Mouse (Mus musculus): ENCODE results near the gene Zmynd15. TPM values are rescaled to one million over a fixed set of nuclear protein-coding genes. Genes with fewer than 3 reads are reported as not detected.

Zmynd15 gene
- polyA plus RNA-seq, 1 experiment from 2014 or later = 0.23 TPM

DNA sequence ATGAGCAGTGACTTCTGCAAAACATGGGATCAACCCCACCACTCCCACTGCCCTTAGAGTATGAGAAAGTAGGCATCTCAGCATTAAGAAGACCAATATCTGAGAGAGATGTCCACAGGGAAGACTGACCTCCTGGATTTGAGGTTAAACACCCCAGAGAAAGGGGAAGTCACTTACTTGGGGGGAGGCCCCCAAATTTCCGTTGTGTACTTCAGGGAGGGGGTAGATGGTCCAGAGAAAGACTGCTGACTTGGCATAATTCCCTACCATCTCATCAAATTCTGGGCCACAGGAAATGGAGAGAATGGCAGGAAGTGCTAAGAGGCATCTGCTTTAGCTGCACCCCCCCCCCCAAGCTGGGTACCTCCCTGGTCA is 25.7 kb upstream of the Zmynd15 start:
- WGBS (ENCODE audit: insufficient replicate concordance) = 32% methylated on average over 1 of the region's 1 CpGs
- Histone ChIP-seq H3K36me3 (peaks cover 28% of the 10 kb centered on the region), H3K9me3 (replicated peaks) (no peaks in the 10 kb centered on the region), H3K9ac (peak overlapping the region; percentile 86), H3K4me2 (peak overlapping the region; percentile 96), H3K4me3 (peak overlapping the region; percentile 75), H3K4me1 (peaks cover 60% of the 10 kb centered on the region), H3K27me3 (replicated peaks) (no peaks in the 10 kb centered on the region), H3K27ac (peak overlapping the region; percentile 87)
- ATAC-seq = no peak

GRCm38 (mm10) chr11:70433951-70434350 is 25.3 kb upstream of the Zmynd15 start:
- Histone ChIP-seq H3K9ac (no peak overlapping the region), H3K27me3 (replicated peaks) (no peaks in the 10 kb centered on the region), H3K27ac (peak overlapping the region; percentile 38; the same call in 1 of the 2 replicates), H3K36me3 (peaks cover 32% of the 10 kb centered on the region), H3K9me3 (replicated peaks) (no peaks in the 10 kb centered on the region), H3K4me3 (peak overlapping the region; percentile 75), H3K4me1 (peaks cover 60% of the 10 kb centered on the region), H3K4me2 (peak overlapping the region; percentile 96)
- WGBS (ENCODE audit: insufficient replicate concordance) = 89% methylated on average over 3 of the region's 3 CpGs
- ATAC-seq = no peak

DNA sequence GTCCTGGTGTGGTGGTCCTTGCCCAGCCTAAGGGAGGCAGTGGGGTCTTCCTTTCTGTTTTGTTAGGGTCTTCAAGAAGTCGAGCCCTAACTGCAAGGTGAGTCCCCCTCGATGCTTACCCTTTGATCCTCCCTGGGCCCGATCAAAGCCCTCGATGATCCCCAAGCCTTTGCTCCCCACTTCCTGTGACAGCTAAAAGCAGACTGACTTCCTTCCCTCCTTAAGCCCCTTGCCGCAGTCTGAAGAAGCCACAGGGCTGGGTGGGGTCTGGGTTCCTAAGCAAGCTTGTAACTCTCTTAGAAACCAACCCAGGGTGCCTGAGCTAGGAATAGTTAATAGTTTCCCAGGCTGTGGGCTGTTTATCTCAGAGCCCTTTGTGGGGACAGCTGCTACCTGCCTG is 23.8 kb upstream of the Zmynd15 start:
- H3K9ac ChIP-seq = peak overlapping the region; percentile 12; the same call in 1 of the 2 replicates
- peaks cover 48% of the 10 kb centered on the region for H3K36me3 ChIP-seq
- H3K9me3 ChIP-seq (replicated peaks) = no peaks in the 10 kb centered on the region
- peak overlapping the region; percentile 75; the same call in 1 of the 2 replicates for H3K4me3 ChIP-seq
- H3K4me2 ChIP-seq = peak overlapping the region; percentile 96
- peaks cover 60% of the 10 kb centered on the region for H3K4me1 ChIP-seq
- 12% methylated on average over 5 of the region's 5 CpGs for WGBS (ENCODE audit: insufficient replicate concordance)
- no peaks in the 10 kb centered on the region for H3K27me3 ChIP-seq (replicated peaks)
- H3K27ac ChIP-seq = peak overlapping the region; percentile 45; the same call in 1 of the 2 replicates
- no peak for ATAC-seq

DNA sequence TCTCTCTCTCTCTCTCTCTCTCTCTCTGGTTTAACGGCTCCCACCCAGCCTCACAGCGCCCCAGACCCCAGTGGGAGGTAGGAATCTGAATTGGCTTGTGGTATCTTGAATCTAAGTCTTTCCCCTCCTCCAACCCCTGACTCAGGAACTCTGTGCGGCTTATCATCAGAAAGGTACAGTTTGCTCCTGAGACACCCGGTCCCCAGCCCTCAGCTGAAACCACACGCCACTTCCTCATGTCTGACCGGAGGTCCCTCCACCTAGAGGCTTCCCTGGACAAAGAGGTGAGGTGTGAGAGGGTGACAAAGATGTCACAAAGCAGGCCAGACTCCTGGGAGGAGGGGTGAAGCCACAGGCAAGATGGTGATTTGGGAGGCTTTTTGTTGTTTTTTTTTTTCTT is 21.8 kb upstream of the Zmynd15 start:
- no peak overlapping the region for H3K4me3 ChIP-seq
- peaks cover 60% of the 10 kb centered on the region for H3K4me1 ChIP-seq
- H3K27me3 ChIP-seq (replicated peaks) = no peaks in the 10 kb centered on the region
- WGBS (ENCODE audit: insufficient replicate concordance) = 27% methylated on average over 6 of the region's 6 CpGs
- H3K4me2 ChIP-seq = peak overlapping the region; percentile 5; the same call in 1 of the 2 replicates
- H3K36me3 ChIP-seq = peaks cover 65% of the 10 kb centered on the region
- 0 out of 2 replicates have a peak overlapping the region, but pooled peaks have one; percentile 4 for H3K9ac ChIP-seq
- H3K9me3 ChIP-seq (replicated peaks) = no peaks in the 10 kb centered on the region
- H3K27ac ChIP-seq = no peak overlapping the region
- ATAC-seq = no peak

- no peak overlapping the region for H3K9ac ChIP-seq
- H3K4me2 ChIP-seq = no peak overlapping the region
- no peak overlapping the region for H3K27ac ChIP-seq
- no peak for ATAC-seq
- 76% methylated on average over 7 of the region's 7 CpGs for whole genome bisulfite sequencing (ENCODE audit: insufficient replicate concordance)
- H3K4me1 ChIP-seq = peaks cover 47% of the 10 kb centered on the region
- no peaks in the 10 kb centered on the region for H3K27me3 ChIP-seq (replicated peaks)
- no peak overlapping the region for H3K4me3 ChIP-seq
- peaks cover 67% of the 10 kb centered on the region for H3K36me3 ChIP-seq
- no peaks in the 10 kb centered on the region for H3K9me3 ChIP-seq (replicated peaks)
Measured at GRCm38 (mm10) chr11:70438728-70439374, 20.4 kb upstream of the Zmynd15 start.

GRCm38 (mm10) chr11:70440637-70441036 is 18.6 kb upstream of the Zmynd15 start:
- Histone ChIP-seq H3K4me1 (peaks cover 29% of the 10 kb centered on the region), H3K4me2 (no peak overlapping the region), H3K9ac (no peak overlapping the region), H3K4me3 (no peak overlapping the region), H3K9me3 (replicated peaks) (no peaks in the 10 kb centered on the region), H3K27ac (no peak overlapping the region), H3K27me3 (replicated peaks) (no peaks in the 10 kb centered on the region), H3K36me3 (peaks cover 67% of the 10 kb centered on the region)
- no peak for ATAC-seq
- 82% methylated on average over 4 of the region's 4 CpGs for WGBS (ENCODE audit: insufficient replicate concordance)

DNA sequence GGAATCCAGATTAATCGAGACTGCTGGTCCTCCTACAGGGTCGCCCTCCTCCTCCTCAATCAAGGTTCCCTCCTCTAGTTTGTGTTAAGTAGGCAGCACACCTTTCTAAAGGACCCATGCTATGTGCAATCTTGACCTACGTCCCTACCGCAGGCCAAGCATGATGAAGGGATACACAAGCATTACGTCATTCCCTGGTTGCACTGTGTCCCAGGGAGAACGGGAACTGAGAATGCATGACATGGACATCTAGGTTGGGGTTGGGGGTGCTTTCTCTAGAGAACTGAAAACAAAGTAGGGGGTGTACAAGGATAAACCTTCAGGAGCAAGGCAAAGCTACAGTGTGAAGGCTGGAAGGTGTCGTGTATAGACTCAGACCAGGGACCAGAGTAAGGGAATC is 17.4 kb upstream of the Zmynd15 start:
- Histone ChIP-seq H3K9me3 (replicated peaks) (no peaks in the 10 kb centered on the region), H3K36me3 (peaks cover 56% of the 10 kb centered on the region), H3K4me1 (peaks cover 28% of the 10 kb centered on the region), H3K27me3 (replicated peaks) (no peaks in the 10 kb centered on the region), H3K4me2 (no peak overlapping the region), H3K9ac (no peak overlapping the region), H3K4me3 (no peak overlapping the region), H3K27ac (no peak overlapping the region)
- WGBS (ENCODE audit: insufficient replicate concordance) = 78% methylated on average over 7 of the region's 7 CpGs
- ATAC-seq = no peak

DNA sequence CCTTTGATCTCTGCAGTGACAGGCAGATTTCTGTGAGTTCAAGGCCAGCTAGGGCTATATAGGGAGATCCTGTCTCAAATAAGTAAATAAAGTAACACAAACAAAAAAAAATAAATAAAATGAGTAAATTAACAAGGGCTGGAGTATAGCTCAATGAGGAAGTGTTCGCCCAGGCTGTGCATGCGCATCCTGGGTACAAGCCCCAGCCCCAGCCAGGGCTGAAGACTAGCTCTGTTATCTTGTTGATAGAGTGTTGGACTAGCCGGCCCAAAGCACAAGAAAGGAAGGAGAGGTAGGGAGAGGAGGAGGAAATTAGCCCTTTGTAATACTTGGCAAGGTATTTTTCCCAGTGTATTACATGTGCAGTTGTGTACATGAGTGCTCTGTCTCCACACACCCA is 15.3 kb upstream of the Zmynd15 start:
- Histone ChIP-seq H3K27ac (no peak overlapping the region), H3K4me2 (no peak overlapping the region), H3K27me3 (replicated peaks) (no peaks in the 10 kb centered on the region), H3K9ac (no peak overlapping the region), H3K9me3 (replicated peaks) (no peaks in the 10 kb centered on the region), H3K4me3 (no peak overlapping the region), H3K4me1 (peaks cover 17% of the 10 kb centered on the region; the same call in 1 of the 2 replicates), H3K36me3 (peaks cover 35% of the 10 kb centered on the region)
- 66% methylated on average over 3 of the region's 3 CpGs for WGBS (ENCODE audit: insufficient replicate concordance)
- ATAC-seq = no peak

GRCm38 (mm10) chr11:70444667-70445066 is 14.6 kb upstream of the Zmynd15 start:
- Histone ChIP-seq H3K27ac (no peak overlapping the region), H3K27me3 (replicated peaks) (no peaks in the 10 kb centered on the region)

GRCm38 (mm10) chr11:70446756-70447155 is 12.5 kb upstream of the Zmynd15 start:
- no peak overlapping the region for H3K9ac ChIP-seq
- no peak overlapping the region for H3K4me2 ChIP-seq
- no peak overlapping the region for H3K4me3 ChIP-seq
- no peak overlapping the region for H3K27ac ChIP-seq
- H3K4me1 ChIP-seq = peaks cover 19% of the 10 kb centered on the region
- H3K36me3 ChIP-seq = peaks cover 9% of the 10 kb centered on the region; the same call in 1 of the 2 replicates
- WGBS (ENCODE audit: insufficient replicate concordance) = 13% methylated on average over 3 of the region's 3 CpGs
- H3K9me3 ChIP-seq (replicated peaks) = no peaks in the 10 kb centered on the region
- ATAC-seq = no peak
- no peaks in the 10 kb centered on the region for H3K27me3 ChIP-seq (replicated peaks)

More at GRCm38 (mm10) chr11:70444667-70445066, 14.6 kb upstream of the Zmynd15 start:
- Histone ChIP-seq H3K9me3 (replicated peaks) (no peaks in the 10 kb centered on the region), H3K4me1 (peaks cover 17% of the 10 kb centered on the region; the same call in 1 of the 2 replicates), H3K9ac (no peak overlapping the region), H3K4me3 (no peak overlapping the region), H3K36me3 (peaks cover 28% of the 10 kb centered on the region), H3K4me2 (no peak overlapping the region)
- peak; percentile 50 for ATAC-seq
- WGBS (ENCODE audit: insufficient replicate concordance) = 54% methylated on average over 6 of the region's 6 CpGs

GRCm38 (mm10) chr11:70447373-70447772 is 11.9 kb upstream of the Zmynd15 start:
- Histone ChIP-seq H3K27me3 (replicated peaks) (no peaks in the 10 kb centered on the region), H3K9ac (no peak overlapping the region), H3K4me2 (no peak overlapping the region), H3K36me3 (peaks cover 3% of the 10 kb centered on the region; the same call in 1 of the 2 replicates), H3K9me3 (replicated peaks) (no peaks in the 10 kb centered on the region), H3K4me3 (no peak overlapping the region), H3K4me1 (peaks cover 22% of the 10 kb centered on the region), H3K27ac (no peak overlapping the region)
- no peak for ATAC-seq
- 26% methylated on average over 1 of the region's 1 CpGs for whole genome bisulfite sequencing (ENCODE audit: insufficient replicate concordance)

- peaks cover 13% of the 10 kb centered on the region for H3K36me3 ChIP-seq
- no peaks in the 10 kb centered on the region for H3K27me3 ChIP-seq (replicated peaks)
- no peaks in the 10 kb centered on the region for H3K9me3 ChIP-seq (replicated peaks)
- H3K27ac ChIP-seq = no peak overlapping the region
- H3K4me1 ChIP-seq = peaks cover 31% of the 10 kb centered on the region
- ATAC-seq = no peak
- H3K4me3 ChIP-seq = no peak overlapping the region
- no peak overlapping the region for H3K9ac ChIP-seq
- 79% methylated on average over 2 of the region's 2 CpGs for WGBS (ENCODE audit: insufficient replicate concordance)
- peak overlapping the region; percentile 77 for H3K4me2 ChIP-seq
Measured at GRCm38 (mm10) chr11:70450926-70451325, 8.3 kb upstream of the Zmynd15 start.

All from liver, embryonic 12.5 days (tissue).